Mouse (Mus musculus) erythroblast, embryonic 14.5 days (primary cell): ENCODE data around the gene Nmur1. TPM values are rescaled to one million over a fixed set of nuclear protein-coding genes. Genes with fewer than 3 reads are reported as not detected.

ENCODE experiments used
- H3K27me3 ChIP-seq: 2 replicates; pipeline ENCODE4 v1.6.1; 2012; ENCODE audit warnings: inconsistent platforms; ENCODE audit not compliant: control insufficient read depth
- H3K36me3 ChIP-seq: 2 replicates; pipeline ENCODE4 v1.6.1; 2012; ENCODE audit warnings: mild to moderate bottlenecking, inconsistent platforms; ENCODE audit not compliant: control insufficient read depth
- H3K4me1 ChIP-seq: 2 replicates; pipeline ENCODE4 v1.6.1; 2012; ENCODE audit warnings: inconsistent platforms; ENCODE audit not compliant: control insufficient read depth
- H3K4me3 ChIP-seq: replicated peaks from 2 replicates; pipeline ENCODE3; 2012; ENCODE audit warnings: moderate library complexity, mild to moderate bottlenecking, inconsistent platforms
- H3K9me3 ChIP-seq: 2 replicates; pipeline ENCODE4 v1.6.1; 2012; ENCODE audit warnings: low read length, inconsistent platforms, mixed read lengths; ENCODE audit not compliant: control insufficient read depth
- GATA1 ChIP-seq: IDR thresholded peaks from 2 replicates; pipeline ENCODE4 v1.6.1; 2012; ENCODE audit warnings: low read length, inconsistent platforms, mixed read lengths
- TAL1 ChIP-seq: IDR thresholded peaks from 3 replicates; pipeline ENCODE4 v1.6.1; 2012; ENCODE audit warnings: low read length, inconsistent platforms, mixed read lengths
- polyA plus RNA-seq: library from polyadenylated mRNA; stranded (reverse); fragments of >175 nt; gene quantifications from 2 replicates; pipeline ENCODE4 v1.2.3, GENCODE M21; 2012

The Nmur1 gene
- polyA plus RNA-seq, 1 experiment = not detected

DNA sequence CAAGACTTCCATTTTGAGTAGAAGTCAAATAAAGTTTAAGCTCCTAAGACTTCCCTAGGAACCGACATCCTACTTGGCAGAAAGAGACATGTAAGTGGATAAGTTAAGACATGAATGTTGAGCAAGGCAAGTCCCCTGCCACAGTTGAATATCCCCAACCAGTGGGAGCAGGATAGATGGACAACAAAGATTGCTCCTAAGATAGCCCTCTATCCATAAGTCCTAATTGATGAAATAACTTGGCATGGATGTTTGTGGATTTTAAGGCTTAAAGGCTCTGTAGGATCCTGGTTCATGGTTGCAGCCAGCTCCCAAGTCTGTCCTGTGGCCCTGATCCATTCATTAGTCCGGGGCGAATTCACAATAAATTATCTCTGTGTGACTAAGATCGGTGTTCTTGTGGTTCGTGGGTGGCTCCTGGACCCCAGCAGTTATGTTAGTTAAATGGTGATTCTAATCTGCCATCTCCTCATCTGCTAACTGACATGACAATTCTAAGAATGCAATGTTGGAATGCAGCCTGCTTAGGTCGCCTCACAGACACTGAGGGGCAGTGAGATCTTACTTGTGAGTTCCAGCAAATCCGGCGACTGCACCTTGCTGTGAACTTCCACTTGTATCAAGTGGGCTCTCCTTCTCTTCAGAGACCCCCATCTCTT lies 25.8 kb downstream of the Nmur1 start:
- Histone ChIP-seq H3K9me3 (peaks cover 3% of the 10 kb centered on the region; the same call in 1 of the 2 replicates), H3K27me3 (no peaks in the 10 kb centered on the region), H3K4me3 (no peak overlapping the region), H3K4me1 (no peaks in the 10 kb centered on the region), H3K36me3 (no peaks in the 10 kb centered on the region)
- no peak for TF ChIP-seq GATA1
- TF ChIP-seq TAL1 = no peak

DNA sequence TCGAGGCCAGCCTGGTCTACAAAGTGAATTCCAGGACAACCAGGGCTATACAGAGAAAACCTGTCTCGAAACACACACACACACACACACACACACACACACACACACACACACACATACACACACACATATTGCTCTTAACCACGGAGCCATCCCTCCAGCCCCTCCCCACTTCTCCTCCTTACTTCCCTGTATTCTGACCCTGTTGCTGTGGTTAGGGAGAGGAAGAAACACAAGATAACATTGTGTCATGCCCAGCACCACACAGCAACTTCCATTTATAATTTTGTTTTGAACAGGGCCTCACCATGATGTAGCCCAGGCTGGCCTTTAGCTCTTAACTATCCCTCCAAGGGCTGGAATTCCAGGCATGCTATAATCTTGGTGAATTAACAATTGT lies 26.7 kb downstream of the Nmur1 start:
- TF ChIP-seq TAL1 (no peak), GATA1 (no peak)
- no peak overlapping the region for H3K4me3 ChIP-seq
- no peaks in the 10 kb centered on the region for H3K4me1 ChIP-seq
- H3K9me3 ChIP-seq = no peaks in the 10 kb centered on the region
- no peaks in the 10 kb centered on the region for H3K27me3 ChIP-seq
- H3K36me3 ChIP-seq = no peaks in the 10 kb centered on the region

DNA sequence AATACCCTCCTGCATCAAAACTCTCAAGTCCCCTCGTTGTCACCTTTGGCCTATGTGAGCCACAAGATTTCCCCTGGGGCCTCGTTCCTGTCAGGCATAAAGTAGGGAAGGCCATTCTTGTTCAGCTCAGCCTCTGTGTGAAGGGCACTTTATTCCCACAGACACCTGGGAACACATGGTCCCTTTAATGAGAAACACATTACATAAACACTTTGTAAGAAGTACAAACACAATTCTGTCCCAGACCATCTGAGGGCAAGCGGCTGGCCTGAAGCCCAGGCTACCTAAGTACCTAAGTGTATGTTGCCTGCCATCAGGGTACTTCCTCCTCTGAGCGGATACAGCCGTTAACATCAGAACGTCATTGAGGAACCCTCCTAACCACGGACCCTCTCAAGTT lies 27.8 kb downstream of the Nmur1 start:
- Histone ChIP-seq H3K9me3 (no peaks in the 10 kb centered on the region), H3K4me3 (no peak overlapping the region), H3K36me3 (no peaks in the 10 kb centered on the region), H3K4me1 (no peaks in the 10 kb centered on the region), H3K27me3 (no peaks in the 10 kb centered on the region)
- no peak for TF ChIP-seq TAL1
- no peak for TF ChIP-seq GATA1

DNA sequence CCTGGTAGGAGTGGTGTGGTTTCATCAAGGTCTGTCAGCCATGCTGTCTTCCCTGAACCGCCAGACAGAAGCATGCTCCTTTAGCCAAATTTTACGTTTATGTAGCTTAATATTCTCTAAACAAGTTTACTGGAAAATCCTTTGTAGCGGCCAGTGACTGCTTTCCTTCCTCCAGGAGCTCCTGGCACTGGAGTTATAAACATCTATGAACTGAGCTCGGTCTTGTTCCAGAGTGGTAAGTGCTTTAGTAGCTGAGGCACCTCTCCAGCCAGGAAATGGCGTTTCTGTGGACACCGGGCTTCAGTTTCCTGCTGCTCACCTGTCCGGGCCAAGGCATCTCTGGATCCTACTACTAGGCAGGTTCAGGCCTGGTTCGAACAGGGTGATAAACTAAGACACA lies 28.4 kb downstream of the Nmur1 start:
- H3K36me3 ChIP-seq = no peaks in the 10 kb centered on the region
- H3K4me3 ChIP-seq = no peak overlapping the region
- TF ChIP-seq TAL1 (no peak), GATA1 (no peak)
- H3K4me1 ChIP-seq = no peaks in the 10 kb centered on the region
- no peaks in the 10 kb centered on the region for H3K9me3 ChIP-seq
- H3K27me3 ChIP-seq = no peaks in the 10 kb centered on the region

DNA sequence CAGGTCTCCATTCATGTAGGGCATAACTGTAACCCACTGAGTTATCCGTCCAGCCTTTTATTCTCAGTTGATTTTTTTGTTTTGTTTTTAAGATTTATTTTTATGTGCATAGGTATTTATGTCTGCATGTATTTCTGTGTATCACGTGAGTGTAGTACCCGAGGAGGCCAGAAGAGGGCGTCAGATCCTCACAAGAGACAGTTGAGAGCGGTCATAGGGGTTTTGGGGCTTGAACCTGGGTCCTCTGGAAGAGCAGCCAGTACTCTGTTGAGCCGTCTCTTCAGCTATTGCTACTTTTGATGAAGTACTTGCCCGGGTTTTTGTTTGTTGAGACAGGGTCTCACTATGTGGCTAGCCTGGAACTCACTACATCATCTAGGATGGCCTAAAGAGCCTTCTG lies 30.1 kb downstream of the Nmur1 start:
- Histone ChIP-seq H3K27me3 (no peaks in the 10 kb centered on the region), H3K4me3 (no peak overlapping the region), H3K36me3 (no peaks in the 10 kb centered on the region), H3K9me3 (no peaks in the 10 kb centered on the region), H3K4me1 (no peaks in the 10 kb centered on the region)
- TF ChIP-seq TAL1 (no peak), GATA1 (no peak)

DNA sequence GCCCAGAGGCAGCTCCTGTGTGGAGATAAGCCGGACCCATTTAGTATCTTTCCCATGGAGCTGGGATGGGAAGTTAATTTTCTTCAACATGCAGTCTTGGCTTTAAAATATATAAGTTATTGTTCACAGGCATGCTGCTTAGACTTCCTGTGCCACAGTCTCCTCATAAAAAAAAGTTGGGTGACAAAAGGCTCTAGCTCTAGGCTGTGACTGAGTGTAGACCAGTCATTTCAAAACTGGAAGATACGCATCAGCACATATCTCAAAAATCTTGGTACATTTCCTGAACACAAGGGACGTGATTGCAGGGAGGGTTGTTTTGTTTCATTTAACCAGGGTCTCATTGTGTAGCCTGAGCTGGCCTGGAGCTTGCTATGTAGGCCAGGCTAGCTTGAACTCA lies 31.8 kb downstream of the Nmur1 start:
- Histone ChIP-seq H3K9me3 (no peaks in the 10 kb centered on the region), H3K4me1 (no peaks in the 10 kb centered on the region), H3K36me3 (no peaks in the 10 kb centered on the region), H3K4me3 (no peak overlapping the region), H3K27me3 (no peaks in the 10 kb centered on the region)
- TF ChIP-seq TAL1 (no peak), GATA1 (no peak)

DNA sequence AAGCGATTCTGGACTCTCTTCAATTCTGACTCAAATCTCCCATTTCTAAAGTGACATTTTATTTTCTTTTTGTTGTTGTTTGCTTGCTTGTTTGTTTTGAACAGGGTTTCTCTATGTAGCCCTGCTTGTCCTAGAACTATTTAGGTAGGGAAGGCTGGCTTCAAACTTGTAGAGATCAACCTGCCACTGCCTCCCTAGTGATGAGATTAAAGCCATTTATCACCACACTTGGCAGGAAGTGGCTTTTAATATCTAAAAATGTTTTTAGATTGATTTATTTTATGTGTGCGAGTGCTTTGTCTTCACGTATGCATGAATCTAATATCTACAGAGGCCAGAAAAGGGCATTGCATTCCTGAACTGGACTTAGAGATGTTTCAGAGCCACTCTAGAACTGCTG lies 32.8 kb downstream of the Nmur1 start:
- no peaks in the 10 kb centered on the region for H3K9me3 ChIP-seq
- H3K4me1 ChIP-seq = no peaks in the 10 kb centered on the region
- no peak overlapping the region for H3K4me3 ChIP-seq
- no peaks in the 10 kb centered on the region for H3K36me3 ChIP-seq
- no peaks in the 10 kb centered on the region for H3K27me3 ChIP-seq
- TF ChIP-seq TAL1 = no peak
- no peak for TF ChIP-seq GATA1

DNA sequence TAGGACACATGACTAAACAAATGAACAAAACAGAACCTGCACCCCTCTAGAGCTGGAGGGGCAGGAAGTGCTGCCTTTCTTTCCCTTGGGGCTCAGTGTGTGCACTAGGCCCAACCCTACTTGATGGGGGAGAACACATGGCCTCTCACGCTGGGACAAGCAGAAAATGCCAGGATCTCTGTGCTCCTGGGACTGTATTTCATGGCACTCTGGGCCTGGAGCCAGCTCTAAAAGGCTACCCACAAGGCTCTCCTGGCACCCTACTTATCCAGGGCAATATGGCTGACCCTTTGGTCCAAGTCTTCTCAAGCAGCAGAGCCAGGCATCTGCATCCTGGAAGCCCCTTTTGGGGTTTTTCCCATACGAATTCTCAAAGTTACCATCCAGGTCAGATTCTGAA lies 34.6 kb downstream of the Nmur1 start:
- TF ChIP-seq TAL1 (no peak), GATA1 (no peak)
- H3K9me3 ChIP-seq = no peaks in the 10 kb centered on the region
- no peaks in the 10 kb centered on the region for H3K27me3 ChIP-seq
- H3K36me3 ChIP-seq = no peaks in the 10 kb centered on the region
- H3K4me1 ChIP-seq = no peaks in the 10 kb centered on the region
- H3K4me3 ChIP-seq = no peak overlapping the region

DNA sequence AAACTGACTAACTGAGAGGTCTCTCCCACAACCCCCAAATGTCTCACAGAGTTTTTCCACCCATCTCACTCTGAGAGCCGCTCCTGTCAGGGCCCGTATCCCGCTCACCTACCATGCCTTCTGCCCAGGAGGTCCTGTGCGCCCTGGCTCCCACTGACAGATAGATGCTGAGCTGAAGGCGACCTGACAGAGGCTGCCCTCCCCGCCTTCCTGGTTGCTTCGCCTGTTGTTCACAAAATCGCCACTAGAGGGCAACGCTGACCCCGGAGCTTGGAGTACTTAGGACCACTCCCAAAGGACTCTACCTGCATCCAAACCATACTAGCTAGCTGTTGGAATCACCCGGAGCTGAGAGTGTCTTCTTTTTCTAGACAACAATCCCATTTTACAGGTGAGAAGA lies 36.8 kb downstream of the Nmur1 start:
- Histone ChIP-seq H3K36me3 (no peaks in the 10 kb centered on the region), H3K4me3 (no peak overlapping the region), H3K4me1 (no peaks in the 10 kb centered on the region), H3K9me3 (no peaks in the 10 kb centered on the region), H3K27me3 (no peaks in the 10 kb centered on the region)
- TF ChIP-seq TAL1 = no peak
- no peak for TF ChIP-seq GATA1

DNA sequence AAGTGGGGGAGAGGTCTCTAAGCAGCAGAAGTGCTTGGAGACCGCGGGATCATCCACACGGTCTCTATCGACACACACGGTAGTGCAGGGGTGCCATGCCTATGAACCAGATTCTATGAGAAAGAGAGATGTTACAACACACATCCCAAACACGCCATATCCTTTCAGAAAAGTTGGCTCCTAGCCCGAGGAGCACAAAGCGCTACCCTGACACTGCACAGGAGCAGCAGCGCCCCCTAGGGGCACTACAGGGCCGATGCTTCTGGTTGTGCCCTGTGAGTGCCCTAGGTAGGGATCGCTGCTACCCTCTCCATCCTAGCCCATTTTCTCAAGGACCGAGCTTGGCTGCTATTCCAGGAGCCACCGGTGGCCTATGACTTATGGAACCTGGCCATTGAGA lies 45.0 kb downstream of the Nmur1 start:
- no peak for TF ChIP-seq GATA1
- TF ChIP-seq TAL1 = no peak
- Histone ChIP-seq H3K27me3 (peaks cover 2% of the 10 kb centered on the region; the same call in 1 of the 2 replicates), H3K9me3 (no peaks in the 10 kb centered on the region), H3K4me3 (peak overlapping the region; percentile 38), H3K36me3 (no peaks in the 10 kb centered on the region), H3K4me1 (peaks cover 5% of the 10 kb centered on the region)

DNA sequence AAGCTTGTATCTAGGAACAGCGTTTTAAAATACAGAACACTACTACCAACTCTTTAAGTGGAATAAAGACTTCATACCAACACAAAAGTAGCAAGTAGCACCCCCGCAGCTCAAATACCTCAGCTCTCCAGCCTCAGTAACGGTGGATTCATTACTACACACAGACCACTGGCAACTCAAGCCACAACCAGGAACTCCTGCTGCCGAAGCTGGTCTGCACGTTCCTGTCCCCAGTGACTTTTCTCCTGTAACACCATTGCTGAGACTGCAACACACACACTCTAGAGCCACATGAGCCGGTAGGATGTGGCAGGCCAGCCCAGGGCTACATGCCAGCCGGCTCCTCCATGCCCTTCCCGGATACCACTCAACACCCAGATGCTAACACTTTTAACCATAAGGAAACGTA lies 46.9 kb downstream of the Nmur1 start:
- no peak overlapping the region for H3K4me3 ChIP-seq
- TF ChIP-seq TAL1 = no peak
- no peak for TF ChIP-seq GATA1

More for the DNA sequence above, 46.9 kb downstream of the Nmur1 start:
- H3K27me3 ChIP-seq = peaks cover 2% of the 10 kb centered on the region; the same call in 1 of the 2 replicates
- H3K36me3 ChIP-seq = no peaks in the 10 kb centered on the region
- H3K9me3 ChIP-seq = no peaks in the 10 kb centered on the region
- peaks cover 5% of the 10 kb centered on the region for H3K4me1 ChIP-seq
